Mouse (Mus musculus): ENCODE measurements at regions not wholly inside any gene's neighbourhood (a gene's known extent, or its start where the extent isn't known, plus 50 kb on each side); places are given as distances from the start of the nearest gene placed in this dataset.

DNA sequence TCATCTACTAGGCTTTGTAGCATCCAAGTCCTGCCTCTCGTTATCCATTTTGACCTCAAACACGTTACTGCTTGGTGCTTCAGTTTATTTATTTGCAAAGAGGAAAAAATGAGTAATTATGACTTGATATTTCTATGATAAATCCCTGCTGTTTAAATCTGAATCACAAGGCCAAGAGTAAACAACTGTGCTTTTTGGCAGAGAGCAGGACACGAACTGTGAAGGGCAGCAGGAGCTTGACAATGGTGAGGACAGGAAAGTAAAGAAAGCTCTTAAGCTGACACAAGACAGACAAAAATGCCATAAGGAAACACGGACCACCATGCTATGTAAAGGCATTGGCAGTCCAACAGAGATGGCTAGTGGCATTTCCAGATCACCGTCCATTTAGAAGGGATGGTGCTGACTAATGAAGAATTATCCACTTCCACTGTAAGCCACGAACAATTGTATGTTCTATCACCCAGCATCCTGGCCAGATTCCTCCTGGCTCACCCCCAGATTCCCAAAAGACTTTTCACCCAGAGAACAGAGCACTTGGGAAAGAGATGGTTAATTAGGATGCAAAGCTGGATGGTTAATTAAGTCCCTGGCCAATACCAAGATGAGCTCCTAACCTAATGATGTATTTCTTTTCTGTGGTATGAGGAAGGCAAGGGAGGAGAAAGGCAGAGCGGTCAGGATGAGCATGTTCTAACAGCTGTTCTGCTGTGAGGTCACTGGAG, 476.1 kb upstream of the Cdh5 start:
- no peaks in the 10 kb centered on the region for H3K36me3 ChIP-seq (ENCODE audit: control insufficient read depth, insufficient read depth, low read length)
- TF ChIP-seq POLR2A (IDR thresholded peaks at IDR 0.05; ENCODE audit: control insufficient read depth, extremely low read depth, insufficient read depth, low read length, poor library complexity) (no peak), CTCF (IDR thresholded peaks at IDR 0.05; ENCODE audit: borderline replicate concordance, control insufficient read depth, extremely low read depth, insufficient read depth, low read length, poor library complexity) (no peak)
- DNase-seq = no peak
- H3K27ac ChIP-seq (ENCODE audit: control insufficient read depth, insufficient read depth, low read length) = no peak overlapping the region
- no peak overlapping the region for H3K4me3 ChIP-seq (ENCODE audit: control insufficient read depth, insufficient read depth, low read length)
- H3K4me1 ChIP-seq (replicated peaks; ENCODE audit: control insufficient read depth, insufficient read depth, low read length) = no peaks in the 10 kb centered on the region
- H3K27me3 ChIP-seq (ENCODE audit: control insufficient read depth, insufficient read depth, low read length) = no peaks in the 10 kb centered on the region
- WGBS = 80% methylated on average over 7 of the region's 7 CpGs

DNA sequence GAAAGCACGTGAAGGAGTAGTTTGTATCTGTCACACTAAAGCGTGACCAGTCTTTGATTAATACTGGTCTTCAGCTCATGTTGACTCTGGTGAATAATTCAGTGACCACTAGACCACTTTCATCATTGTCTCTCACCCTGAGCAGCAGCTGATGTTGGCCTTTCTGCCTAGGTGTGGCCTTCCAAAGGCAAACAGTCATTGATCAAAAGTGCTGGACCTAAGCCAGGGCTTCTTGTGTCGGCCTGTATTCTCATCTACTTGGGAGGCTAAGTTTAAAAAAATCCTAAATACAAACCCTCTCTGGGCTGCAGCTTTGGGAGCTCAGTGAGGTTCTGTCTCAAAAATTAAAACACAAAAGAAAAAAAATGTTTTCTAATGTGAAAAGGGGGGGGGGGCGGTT, 475.0 kb upstream of the Cdh5 start:
- no peak for DNase-seq
- H3K4me1 ChIP-seq (replicated peaks; ENCODE audit: control insufficient read depth, insufficient read depth, low read length) = no peaks in the 10 kb centered on the region
- 90% methylated on average over 4 of the region's 4 CpGs for WGBS
- no peak for TF ChIP-seq CTCF (IDR thresholded peaks at IDR 0.05; ENCODE audit: borderline replicate concordance, control insufficient read depth, extremely low read depth, insufficient read depth, low read length, poor library complexity)
- TF ChIP-seq POLR2A (IDR thresholded peaks at IDR 0.05; ENCODE audit: control insufficient read depth, extremely low read depth, insufficient read depth, low read length, poor library complexity) = no peak
- H3K4me3 ChIP-seq (ENCODE audit: control insufficient read depth, insufficient read depth, low read length) = no peak overlapping the region
- no peaks in the 10 kb centered on the region for H3K36me3 ChIP-seq (ENCODE audit: control insufficient read depth, insufficient read depth, low read length)
- H3K27me3 ChIP-seq (ENCODE audit: control insufficient read depth, insufficient read depth, low read length) = no peaks in the 10 kb centered on the region
- no peak overlapping the region for H3K27ac ChIP-seq (ENCODE audit: control insufficient read depth, insufficient read depth, low read length)

DNA sequence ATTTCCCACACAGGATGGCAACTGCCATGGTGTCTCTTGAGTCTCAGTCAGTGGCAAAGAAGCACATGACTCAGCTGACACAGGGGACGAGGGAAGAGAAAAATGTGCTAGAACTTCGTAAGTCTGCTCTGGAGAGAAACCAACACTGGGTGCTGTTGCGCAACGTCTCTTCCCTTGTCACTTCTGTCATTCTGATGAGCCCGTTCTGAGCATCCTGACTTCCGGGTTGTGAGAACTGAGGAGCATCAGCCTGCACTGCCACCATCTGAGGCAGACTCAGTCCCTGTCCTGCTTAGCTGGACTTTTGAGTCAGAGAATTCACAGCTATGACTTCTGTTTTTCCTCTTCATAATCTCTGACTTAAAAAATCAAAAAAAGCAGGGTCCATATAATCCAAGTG, 468.9 kb upstream of the Cdh5 start:
- Histone ChIP-seq H3K4me3 (ENCODE audit: control insufficient read depth, insufficient read depth, low read length) (no peak overlapping the region), H3K27ac (ENCODE audit: control insufficient read depth, insufficient read depth, low read length) (no peak overlapping the region), H3K27me3 (ENCODE audit: control insufficient read depth, insufficient read depth, low read length) (no peaks in the 10 kb centered on the region), H3K4me1 (replicated peaks; ENCODE audit: control insufficient read depth, insufficient read depth, low read length) (no peaks in the 10 kb centered on the region), H3K36me3 (ENCODE audit: control insufficient read depth, insufficient read depth, low read length) (no peaks in the 10 kb centered on the region)
- no peak for DNase-seq
- WGBS = 84% methylated on average over 6 of the region's 6 CpGs
- TF ChIP-seq POLR2A (IDR thresholded peaks at IDR 0.05; ENCODE audit: control insufficient read depth, extremely low read depth, insufficient read depth, low read length, poor library complexity) (no peak), CTCF (IDR thresholded peaks at IDR 0.05; ENCODE audit: borderline replicate concordance, control insufficient read depth, extremely low read depth, insufficient read depth, low read length, poor library complexity) (no peak)

DNA sequence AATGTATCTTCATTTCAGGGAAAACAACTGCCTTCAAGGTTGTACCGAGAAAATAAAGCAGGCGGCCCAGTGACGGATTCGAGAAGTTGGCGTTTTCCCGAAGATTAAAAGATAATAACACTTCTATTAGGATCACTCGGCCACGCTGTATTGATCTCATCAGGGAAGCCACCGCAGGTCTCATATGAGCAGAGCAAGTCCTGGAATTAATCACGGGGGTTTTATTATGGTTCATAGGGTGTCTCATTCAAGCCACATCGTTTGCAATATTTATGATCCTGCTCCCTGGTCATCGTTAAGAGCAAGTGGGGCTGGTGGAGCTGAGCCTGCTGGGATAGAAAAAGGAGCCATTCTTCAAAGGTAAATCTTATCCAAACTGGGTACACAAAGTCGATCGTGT, 466.5 kb upstream of the Cdh5 start:
- Histone ChIP-seq H3K4me1 (replicated peaks; ENCODE audit: control insufficient read depth, insufficient read depth, low read length) (no peaks in the 10 kb centered on the region), H3K36me3 (ENCODE audit: control insufficient read depth, insufficient read depth, low read length) (no peaks in the 10 kb centered on the region), H3K27ac (ENCODE audit: control insufficient read depth, insufficient read depth, low read length) (no peak overlapping the region), H3K27me3 (ENCODE audit: control insufficient read depth, insufficient read depth, low read length) (no peaks in the 10 kb centered on the region), H3K4me3 (ENCODE audit: control insufficient read depth, insufficient read depth, low read length) (no peak overlapping the region)
- 93% methylated on average over 14 of the region's 14 CpGs for WGBS
- TF ChIP-seq CTCF (IDR thresholded peaks at IDR 0.05; ENCODE audit: borderline replicate concordance, control insufficient read depth, extremely low read depth, insufficient read depth, low read length, poor library complexity) (no peak), POLR2A (IDR thresholded peaks at IDR 0.05; ENCODE audit: control insufficient read depth, extremely low read depth, insufficient read depth, low read length, poor library complexity) (no peak)
- no peak for DNase-seq

DNA sequence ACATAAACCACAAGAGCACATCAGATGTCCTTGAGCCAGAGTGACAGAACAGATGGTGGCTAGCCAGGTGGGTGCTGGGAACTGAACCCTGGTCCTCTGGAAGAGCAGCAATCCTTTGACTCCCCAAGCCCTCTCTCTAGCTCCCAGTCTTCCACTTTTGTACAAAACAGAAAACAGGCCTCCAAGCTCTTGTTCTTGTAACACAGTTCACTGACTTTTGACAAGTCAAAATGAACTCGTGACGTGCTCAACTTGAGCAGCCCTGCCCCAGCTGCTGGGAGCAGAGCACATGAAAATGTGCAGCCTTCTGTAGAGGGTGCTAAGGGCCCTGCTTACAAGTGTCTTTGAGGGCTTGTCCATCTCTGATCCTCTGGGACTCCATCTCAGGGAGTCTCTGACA, 457.8 kb upstream of the Cdh5 start:
- no peak overlapping the region for H3K4me3 ChIP-seq (ENCODE audit: control insufficient read depth, insufficient read depth, low read length)
- H3K4me1 ChIP-seq (replicated peaks; ENCODE audit: control insufficient read depth, insufficient read depth, low read length) = no peaks in the 10 kb centered on the region
- WGBS = 95% methylated on average over 2 of the region's 2 CpGs
- TF ChIP-seq POLR2A (IDR thresholded peaks at IDR 0.05; ENCODE audit: control insufficient read depth, extremely low read depth, insufficient read depth, low read length, poor library complexity) (no peak), CTCF (IDR thresholded peaks at IDR 0.05; ENCODE audit: borderline replicate concordance, control insufficient read depth, extremely low read depth, insufficient read depth, low read length, poor library complexity) (no peak)
- H3K27ac ChIP-seq (ENCODE audit: control insufficient read depth, insufficient read depth, low read length) = no peak overlapping the region
- no peaks in the 10 kb centered on the region for H3K36me3 ChIP-seq (ENCODE audit: control insufficient read depth, insufficient read depth, low read length)
- no peaks in the 10 kb centered on the region for H3K27me3 ChIP-seq (ENCODE audit: control insufficient read depth, insufficient read depth, low read length)
- DNase-seq = no peak

DNA sequence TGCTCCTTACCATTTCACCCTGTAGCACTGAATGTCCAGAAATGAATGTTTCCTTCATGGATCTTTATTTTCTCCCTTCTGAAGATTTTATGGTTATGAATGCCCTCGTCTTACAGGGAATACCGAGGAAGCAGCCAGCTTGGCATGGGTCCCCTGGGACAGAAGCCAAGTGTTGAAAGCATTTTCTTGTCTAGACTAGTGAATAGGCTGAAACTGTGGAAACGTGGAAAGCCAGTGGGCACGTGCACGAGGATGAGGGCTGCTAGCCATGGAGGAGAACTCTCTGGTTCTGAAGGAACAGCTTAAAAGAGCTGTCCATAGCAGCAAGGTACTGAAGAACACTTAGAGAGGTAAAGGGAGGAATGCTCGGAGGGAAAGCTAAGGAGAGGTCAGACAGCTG, 457.3 kb upstream of the Cdh5 start:
- Histone ChIP-seq H3K4me1 (replicated peaks; ENCODE audit: control insufficient read depth, insufficient read depth, low read length) (no peaks in the 10 kb centered on the region), H3K36me3 (ENCODE audit: control insufficient read depth, insufficient read depth, low read length) (no peaks in the 10 kb centered on the region), H3K4me3 (ENCODE audit: control insufficient read depth, insufficient read depth, low read length) (no peak overlapping the region), H3K27me3 (ENCODE audit: control insufficient read depth, insufficient read depth, low read length) (no peaks in the 10 kb centered on the region), H3K27ac (ENCODE audit: control insufficient read depth, insufficient read depth, low read length) (no peak overlapping the region)
- TF ChIP-seq POLR2A (IDR thresholded peaks at IDR 0.05; ENCODE audit: control insufficient read depth, extremely low read depth, insufficient read depth, low read length, poor library complexity) = no peak
- no peak for TF ChIP-seq CTCF (IDR thresholded peaks at IDR 0.05; ENCODE audit: borderline replicate concordance, control insufficient read depth, extremely low read depth, insufficient read depth, low read length, poor library complexity)
- no peak for DNase-seq
- 85% methylated on average over 6 of the region's 6 CpGs for WGBS

DNA sequence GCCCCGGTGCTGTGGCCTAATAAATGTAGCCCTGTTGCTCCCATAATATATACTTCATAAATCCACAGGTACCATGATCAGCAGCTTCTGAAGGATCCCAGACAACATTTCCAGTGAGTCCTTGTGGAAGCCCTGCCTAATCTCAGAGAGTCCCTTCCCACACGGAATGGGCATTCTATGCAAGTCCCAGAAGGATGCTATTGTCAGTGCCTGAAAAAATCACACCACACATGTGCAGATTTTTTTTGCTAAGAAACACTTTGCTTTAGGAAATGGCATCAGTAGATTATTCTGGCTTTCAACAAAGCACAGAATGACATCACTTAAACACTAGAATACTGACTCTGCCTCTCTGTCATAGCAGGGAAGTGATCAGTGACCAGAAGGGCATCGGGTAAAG, 456.6 kb upstream of the Cdh5 start:
- H3K27me3 ChIP-seq (ENCODE audit: control insufficient read depth, insufficient read depth, low read length) = no peaks in the 10 kb centered on the region
- H3K36me3 ChIP-seq (ENCODE audit: control insufficient read depth, insufficient read depth, low read length) = no peaks in the 10 kb centered on the region
- H3K4me3 ChIP-seq (ENCODE audit: control insufficient read depth, insufficient read depth, low read length) = no peak overlapping the region
- TF ChIP-seq CTCF (IDR thresholded peaks at IDR 0.05; ENCODE audit: borderline replicate concordance, control insufficient read depth, extremely low read depth, insufficient read depth, low read length, poor library complexity) (no peak), POLR2A (IDR thresholded peaks at IDR 0.05; ENCODE audit: control insufficient read depth, extremely low read depth, insufficient read depth, low read length, poor library complexity) (no peak)
- no peak for DNase-seq
- 92% methylated on average over 3 of the region's 3 CpGs for WGBS
- H3K27ac ChIP-seq (ENCODE audit: control insufficient read depth, insufficient read depth, low read length) = no peak overlapping the region
- no peaks in the 10 kb centered on the region for H3K4me1 ChIP-seq (replicated peaks; ENCODE audit: control insufficient read depth, insufficient read depth, low read length)

Data from thymus, adult 2 months (tissue).